Mouse (Mus musculus) lung, embryonic 16.5 days (tissue): ENCODE results near the gene Il25. TPM values are rescaled to one million over a fixed set of nuclear protein-coding genes. Genes with fewer than 3 reads are reported as not detected.
"Not testable (repeated sequence)": the region's sequence is repeated elsewhere in the genome, so short reads cannot be mapped to it uniquely, and the experiment has no call there.

Source experiments
- ATAC-seq: fragments of 200-750 bp; cut with Nextera tagmentation; 2 replicates; pipeline ENCODE4 v1.8.0; 2017; ENCODE audit warnings: low read depth, mild to moderate bottlenecking, moderate library complexity
- H3K27ac ChIP-seq: fragments of 300-500 bp; sonication (generic); 2 replicates; pipeline ENCODE4 v1.5.1; 2014; ENCODE audit warnings: mild to moderate bottlenecking, control low read depth, low read length
- H3K27me3 ChIP-seq: fragments of 300-500 bp; sonication (generic); 2 replicates; pipeline ENCODE4 v1.6.1; 2014; ENCODE audit warnings: low read depth, low read length, mixed read lengths; ENCODE audit not compliant: control insufficient read depth, insufficient read depth
- H3K36me3 ChIP-seq: fragments of 300-500 bp; sonication (generic); 2 replicates; pipeline ENCODE4 v1.6.1; 2014; ENCODE audit warnings: low read length; ENCODE audit not compliant: control insufficient read depth, insufficient read depth
- H3K4me1 ChIP-seq: fragments of 300-500 bp; sonication (generic); replicated peaks from 2 replicates; pipeline ENCODE4 v1.6.1; 2014; ENCODE audit warnings: low read length, mixed read lengths; ENCODE audit not compliant: control insufficient read depth, insufficient read depth
- H3K4me2 ChIP-seq: fragments of 300-500 bp; sonication (generic); 2 replicates; pipeline ENCODE4 v1.6.1; 2014; ENCODE audit warnings: low read depth, low read length, control low read depth
- H3K4me3 ChIP-seq: fragments of 300-500 bp; sonication (generic); 2 replicates; pipeline ENCODE4 v1.5.1; 2014; ENCODE audit warnings: mild to moderate bottlenecking, low read length, control low read depth
- H3K9ac ChIP-seq: fragments of 300-500 bp; sonication (generic); 2 replicates; pipeline ENCODE4 v1.6.1; 2014; ENCODE audit warnings: low read length, control low read depth
- H3K9me3 ChIP-seq: fragments of 300-500 bp; sonication (generic); 2 replicates; pipeline ENCODE4 v1.6.1; 2016; ENCODE audit warnings: low read length; ENCODE audit not compliant: control insufficient read depth
- WGBS: fragments of 180-500 bp; shearing (Covaris S2); extraction: QIAGEN DNeasy Blood & Tissue Kit; methylation state at CpG from one replicate; pipeline ENCODE4 v1.1.7; 2014; 5-methylcytosine and 5-hydroxymethylcytosine counted together
- polyA plus RNA-seq: library from polyadenylated mRNA; unstranded; fragments of >200 nt; fragmentation: Nextera tagmentation; extraction: Ambion mirVana; gene quantifications from 2 replicates; pipeline ENCODE4 v1.2.1, GENCODE M21; 2015

Gene Il25
- polyA plus RNA-seq, 1 experiment from 2014 or later: not detected

GRCm38 (mm10) chr14:54947008-54947407, 14.5 kb downstream of the Il25 start:
- not testable (repeated sequence) for ATAC-seq, H3K9ac ChIP-seq, H3K27ac ChIP-seq, H3K9me3 ChIP-seq, H3K4me1 ChIP-seq, H3K27me3 ChIP-seq, H3K36me3 ChIP-seq, H3K4me3 ChIP-seq, H3K4me2 ChIP-seq
- WGBS: 79% methylated on average over 7 of the region's 11 CpGs

GRCm38 (mm10) chr14:54948781-54949180, 16.3 kb downstream of the Il25 start:
- Histone ChIP-seq H3K27me3 (no peaks in the 10 kb centered on the region), H3K4me2 (no peak overlapping the region), H3K36me3 (no peaks in the 10 kb centered on the region), H3K4me3 (no peak overlapping the region), H3K9me3 (no peaks in the 10 kb centered on the region), H3K4me1 (no peaks in the 10 kb centered on the region), H3K27ac (no peak overlapping the region), H3K9ac (no peak overlapping the region)
- WGBS: 77% methylated on average over 9 of the region's 9 CpGs
- 0 out of 2 replicates have a peak, but pooled peaks have one; percentile 2 for ATAC-seq

GRCm38 (mm10) chr14:54950493-54950892, 18.0 kb downstream of the Il25 start:
- no peaks in the 10 kb centered on the region for H3K9me3 ChIP-seq
- H3K27me3 ChIP-seq: no peaks in the 10 kb centered on the region
- H3K4me2 ChIP-seq: no peak overlapping the region
- no peak overlapping the region for H3K27ac ChIP-seq
- WGBS: 57% methylated on average over 12 of the region's 12 CpGs
- no peaks in the 10 kb centered on the region for H3K36me3 ChIP-seq
- no peak for ATAC-seq
- no peaks in the 10 kb centered on the region for H3K4me1 ChIP-seq
- H3K4me3 ChIP-seq: no peak overlapping the region
- H3K9ac ChIP-seq: no peak overlapping the region

GRCm38 (mm10) chr14:54951587-54951986, 19.1 kb downstream of the Il25 start:
- Histone ChIP-seq H3K27me3 (no peaks in the 10 kb centered on the region), H3K4me2 (no peak overlapping the region), H3K9ac (no peak overlapping the region), H3K27ac (no peak overlapping the region), H3K9me3 (no peaks in the 10 kb centered on the region), H3K4me1 (no peaks in the 10 kb centered on the region), H3K4me3 (no peak overlapping the region), H3K36me3 (no peaks in the 10 kb centered on the region)
- 87% methylated on average over 6 of the region's 6 CpGs for WGBS
- no peak for ATAC-seq

- no peak for ATAC-seq
- Histone ChIP-seq H3K4me1 (no peaks in the 10 kb centered on the region), H3K27ac (no peak overlapping the region), H3K4me3 (no peak overlapping the region), H3K9me3 (no peaks in the 10 kb centered on the region), H3K9ac (no peak overlapping the region), H3K36me3 (no peaks in the 10 kb centered on the region), H3K27me3 (no peaks in the 10 kb centered on the region), H3K4me2 (no peak overlapping the region)
- WGBS: 81% methylated on average over 8 of the region's 8 CpGs
These were observed 21.2 kb downstream of the Il25 start for GRCm38 (mm10) chr14:54953664-54954206.

GRCm38 (mm10) chr14:54954474-54954873, 22.0 kb downstream of the Il25 start:
- WGBS: 72% methylated on average over 3 of the region's 3 CpGs
- Histone ChIP-seq H3K4me1 (no peaks in the 10 kb centered on the region), H3K9me3 (no peaks in the 10 kb centered on the region), H3K4me2 (no peak overlapping the region), H3K27me3 (no peaks in the 10 kb centered on the region), H3K27ac (no peak overlapping the region), H3K36me3 (no peaks in the 10 kb centered on the region), H3K9ac (no peak overlapping the region), H3K4me3 (no peak overlapping the region)
- no peak for ATAC-seq

GRCm38 (mm10) chr14:54955481-54955880, 23.0 kb downstream of the Il25 start:
- WGBS: 78% methylated on average over 3 of the region's 3 CpGs
- Histone ChIP-seq H3K4me3 (no peak overlapping the region), H3K4me2 (no peak overlapping the region), H3K4me1 (no peaks in the 10 kb centered on the region), H3K9ac (no peak overlapping the region), H3K36me3 (no peaks in the 10 kb centered on the region), H3K9me3 (no peaks in the 10 kb centered on the region), H3K27me3 (no peaks in the 10 kb centered on the region), H3K27ac (no peak overlapping the region)
- ATAC-seq: no peak

GRCm38 (mm10) chr14:54956533-54956932, 24.0 kb downstream of the Il25 start:
- no peak overlapping the region for H3K27ac ChIP-seq
- H3K36me3 ChIP-seq: no peaks in the 10 kb centered on the region
- ATAC-seq: no peak
- no peak overlapping the region for H3K4me2 ChIP-seq
- 81% methylated on average over 9 of the region's 9 CpGs for WGBS
- no peak overlapping the region for H3K4me3 ChIP-seq
- no peaks in the 10 kb centered on the region for H3K27me3 ChIP-seq
- no peak overlapping the region for H3K9ac ChIP-seq
- no peaks in the 10 kb centered on the region for H3K9me3 ChIP-seq
- no peaks in the 10 kb centered on the region for H3K4me1 ChIP-seq

GRCm38 (mm10) chr14:54958503-54958902, 26.0 kb downstream of the Il25 start:
- H3K4me2 ChIP-seq: no peak overlapping the region
- no peaks in the 10 kb centered on the region for H3K4me1 ChIP-seq
- H3K27me3 ChIP-seq: no peaks in the 10 kb centered on the region
- H3K27ac ChIP-seq: no peak overlapping the region
- H3K36me3 ChIP-seq: no peaks in the 10 kb centered on the region
- 74% methylated on average over 4 of the region's 4 CpGs for WGBS
- no peak overlapping the region for H3K4me3 ChIP-seq
- no peak overlapping the region for H3K9ac ChIP-seq
- ATAC-seq: no peak
- H3K9me3 ChIP-seq: no peaks in the 10 kb centered on the region

GRCm38 (mm10) chr14:54959197-54959596, 26.7 kb downstream of the Il25 start:
- Histone ChIP-seq H3K27me3 (no peaks in the 10 kb centered on the region), H3K27ac (no peak overlapping the region), H3K9ac (no peak overlapping the region), H3K9me3 (no peaks in the 10 kb centered on the region), H3K36me3 (no peaks in the 10 kb centered on the region), H3K4me2 (no peak overlapping the region), H3K4me1 (no peaks in the 10 kb centered on the region), H3K4me3 (no peak overlapping the region)
- WGBS: 87% methylated on average over 3 of the region's 3 CpGs
- ATAC-seq: no peak
